Mouse (Mus musculus) liver, adult 2 months (tissue): ENCODE measurements around the gene Mapk10. TPM values are rescaled to one million over a fixed set of nuclear protein-coding genes. Genes with fewer than 3 reads are reported as not detected.

Source experiments
- DNase-seq: peaks from one replicate; pipeline ENCODE4 v3.0.0-alpha.2; 2011; ENCODE audit warnings: low read depth, low spot score; ENCODE audit errors: extremely low read depth
- H3K27ac ChIP-seq: fragments of 200-500 bp; replicated peaks from 2 replicates; pipeline ENCODE4 v1.5.1; 2012; ENCODE audit warnings: low read depth, mild to moderate bottlenecking, control low read depth, inconsistent platforms, low read length; ENCODE audit not compliant: insufficient read depth
- H3K27me3 ChIP-seq: fragments of 200-500 bp; 2 replicates; pipeline ENCODE4 v1.6.1; 2012; ENCODE audit warnings: mild to moderate bottlenecking, moderate library complexity, low read length, inconsistent platforms; ENCODE audit not compliant: control insufficient read depth, insufficient read depth
- H3K36me3 ChIP-seq: fragments of 200-500 bp; 2 replicates; pipeline ENCODE4 v1.6.1; 2012; ENCODE audit warnings: low read length, inconsistent platforms; ENCODE audit not compliant: control insufficient read depth, insufficient read depth
- H3K4me1 ChIP-seq: fragments of 200-500 bp; 2 replicates; pipeline ENCODE4 v1.6.1; 2011; ENCODE audit warnings: low read length; ENCODE audit not compliant: control insufficient read depth, insufficient read depth
- H3K4me3 ChIP-seq: fragments of 200-500 bp; 2 replicates; pipeline ENCODE4 v1.5.1; 2011; ENCODE audit warnings: low read depth, mild to moderate bottlenecking, control low read depth, low read length, moderate library complexity; ENCODE audit not compliant: insufficient read depth
- H3K79me2 ChIP-seq: fragments of 200-500 bp; 2 replicates; pipeline ENCODE4 v1.6.1; 2012; ENCODE audit warnings: inconsistent platforms, mild to moderate bottlenecking, low read length, moderate library complexity; ENCODE audit not compliant: control insufficient read depth, insufficient read depth
- H3K9ac ChIP-seq: fragments of 200-500 bp; 2 replicates; pipeline ENCODE4 v1.6.1; 2012; ENCODE audit warnings: low read depth, mild to moderate bottlenecking, control low read depth, inconsistent platforms, low read length
- CTCF ChIP-seq: fragments of 200-500 bp; IDR thresholded peaks from 2 replicates; pipeline ENCODE4 v1.5.1; 2011; ENCODE audit warnings: low read depth, low read length, control low read depth
- POLR2A ChIP-seq: fragments of 200-500 bp; IDR thresholded peaks from 2 replicates; pipeline ENCODE4 v1.6.1; 2011; ENCODE audit warnings: low read length, control low read depth; ENCODE audit not compliant: insufficient read depth; ENCODE audit errors: extremely low read depth
- WGBS: fragments of 180-500 bp; shearing (Covaris S2); methylation state at CpG from one replicate; pipeline ENCODE4 v1.1.7; 2018; 5-methylcytosine and 5-hydroxymethylcytosine counted together
- polyA plus RNA-seq: library from polyadenylated mRNA; depleted of rRNA; stranded (reverse); fragments of >200 nt; gene quantifications from 2 replicates; pipeline ENCODE4 v1.2.3, GENCODE M21; 2012
- total RNA-seq: library from RNA; depleted of rRNA; stranded (reverse); fragments of >200 nt; gene quantifications from 2 replicates; pipeline ENCODE4 v1.2.3, GENCODE M21; 2014

Mapk10 gene
- total and polyA plus RNA-seq, 2 experiments = not detected

- H3K27ac ChIP-seq = no peak overlapping the region
- H3K4me3 ChIP-seq = no peak overlapping the region
- H3K4me1 ChIP-seq = no peaks in the 10 kb centered on the region
- no peak for TF ChIP-seq CTCF
- TF ChIP-seq POLR2A = no peak
- no peaks in the 10 kb centered on the region for H3K36me3 ChIP-seq
- WGBS = 66% methylated on average over 5 of the region's 5 CpGs
- H3K79me2 ChIP-seq = no peaks in the 10 kb centered on the region
- H3K27me3 ChIP-seq = no peaks in the 10 kb centered on the region
- DNase-seq = no peak
- H3K9ac ChIP-seq = no peak overlapping the region
Measured at GRCm38 (mm10) chr5:103177010-103177409, 34.1 kb downstream of the Mapk10 start.

DNA sequence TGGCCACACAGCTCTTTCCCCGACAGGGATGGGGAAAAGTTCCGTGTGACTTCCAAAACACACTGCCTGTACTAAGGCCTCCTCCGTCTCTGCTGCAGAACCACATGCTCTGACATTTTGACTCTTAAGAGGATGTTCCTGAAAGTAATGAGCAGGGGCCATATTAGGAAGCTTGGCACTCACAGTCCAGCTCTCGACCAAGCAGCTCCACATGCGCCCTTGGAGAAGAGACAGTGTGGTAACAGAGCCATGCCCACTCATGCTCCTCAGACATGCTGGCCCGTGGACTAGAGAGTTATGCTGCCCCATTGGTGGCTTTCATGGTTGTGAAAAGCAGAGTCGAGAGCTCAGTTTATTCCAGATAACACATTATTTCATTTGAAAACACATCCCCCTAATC is 35.1 kb downstream of the Mapk10 start:
- H3K79me2 ChIP-seq = no peaks in the 10 kb centered on the region
- no peaks in the 10 kb centered on the region for H3K27me3 ChIP-seq
- H3K4me1 ChIP-seq = no peaks in the 10 kb centered on the region
- TF ChIP-seq CTCF (no peak), POLR2A (no peak)
- no peaks in the 10 kb centered on the region for H3K36me3 ChIP-seq
- no peak for DNase-seq
- no peak overlapping the region for H3K9ac ChIP-seq
- 87% methylated on average over 7 of the region's 7 CpGs for WGBS
- H3K4me3 ChIP-seq = no peak overlapping the region
- no peak overlapping the region for H3K27ac ChIP-seq

- DNase-seq = no peak
- H3K4me3 ChIP-seq = no peak overlapping the region
- H3K36me3 ChIP-seq = no peaks in the 10 kb centered on the region
- no peaks in the 10 kb centered on the region for H3K4me1 ChIP-seq
- H3K79me2 ChIP-seq = no peaks in the 10 kb centered on the region
- TF ChIP-seq CTCF (no peak), POLR2A (no peak)
- H3K27ac ChIP-seq = no peak overlapping the region
- no peak overlapping the region for H3K9ac ChIP-seq
- 79% methylated on average over 7 of the region's 7 CpGs for WGBS
- H3K27me3 ChIP-seq = no peaks in the 10 kb centered on the region
Measured at GRCm38 (mm10) chr5:103174607-103175006, 36.5 kb downstream of the Mapk10 start.

- no peak for TF ChIP-seq POLR2A
- TF ChIP-seq CTCF = no peak
- Histone ChIP-seq H3K4me1 (no peaks in the 10 kb centered on the region), H3K79me2 (no peaks in the 10 kb centered on the region), H3K36me3 (no peaks in the 10 kb centered on the region), H3K27me3 (no peaks in the 10 kb centered on the region), H3K27ac (no peak overlapping the region), H3K4me3 (no peak overlapping the region), H3K9ac (no peak overlapping the region)
- DNase-seq = no peak
- WGBS = 85% methylated on average over 3 of the region's 3 CpGs
Measured at GRCm38 (mm10) chr5:103171207-103171606, 39.9 kb downstream of the Mapk10 start.

GRCm38 (mm10) chr5:103167371-103167770 is 43.8 kb downstream of the Mapk10 start:
- no peak for DNase-seq
- TF ChIP-seq POLR2A (no peak), CTCF (no peak)
- Histone ChIP-seq H3K36me3 (no peaks in the 10 kb centered on the region), H3K9ac (no peak overlapping the region), H3K27me3 (no peaks in the 10 kb centered on the region), H3K4me3 (no peak overlapping the region), H3K79me2 (no peaks in the 10 kb centered on the region), H3K4me1 (no peaks in the 10 kb centered on the region), H3K27ac (no peak overlapping the region)
- WGBS = 90% methylated on average over 5 of the region's 5 CpGs

GRCm38 (mm10) chr5:103166755-103167154 is 44.4 kb downstream of the Mapk10 start:
- DNase-seq = no peak
- Histone ChIP-seq H3K79me2 (no peaks in the 10 kb centered on the region), H3K27ac (no peak overlapping the region), H3K4me1 (no peaks in the 10 kb centered on the region), H3K36me3 (no peaks in the 10 kb centered on the region), H3K9ac (no peak overlapping the region), H3K27me3 (no peaks in the 10 kb centered on the region), H3K4me3 (no peak overlapping the region)
- WGBS = 64% methylated on average over 2 of the region's 2 CpGs
- no peak for TF ChIP-seq POLR2A
- no peak for TF ChIP-seq CTCF
